Mouse (Mus musculus) embryonic facial prominence, embryonic 12.5 days (tissue): Measurements from ENCODE around the gene Prtg. TPM values are rescaled to one million over a fixed set of nuclear protein-coding genes. Genes with fewer than 3 reads are reported as not detected.

Source experiments
- ATAC-seq: fragments of 200-750 bp; cut with Nextera tagmentation; 2 replicates; pipeline ENCODE4 v1.8.0; 2017; ENCODE audit not compliant: insufficient number of reproducible peaks, insufficient read depth, low FRiP score, low TSS enrichment
- H3K27ac ChIP-seq: fragments of 300-500 bp; sonication (generic); 2 replicates; pipeline ENCODE4 v1.5.1; 2016; ENCODE audit warnings: mild to moderate bottlenecking
- H3K27me3 ChIP-seq: fragments of 300-500 bp; sonication (generic); 2 replicates; pipeline ENCODE4 v1.6.1; 2016; ENCODE audit warnings: mild to moderate bottlenecking, moderate library complexity
- H3K36me3 ChIP-seq: fragments of 300-500 bp; sonication (generic); 2 replicates; pipeline ENCODE4 v1.6.1; 2016; ENCODE audit warnings: mild to moderate bottlenecking
- H3K4me1 ChIP-seq: fragments of 300-500 bp; sonication (generic); 2 replicates; pipeline ENCODE4 v1.6.1; 2016
- H3K4me2 ChIP-seq: fragments of 300-500 bp; sonication (generic); replicated peaks from 2 replicates; pipeline ENCODE4 v1.6.1; 2016; ENCODE audit warnings: mild to moderate bottlenecking, moderate library complexity
- H3K4me3 ChIP-seq: fragments of 300-500 bp; sonication (generic); 2 replicates; pipeline ENCODE4 v1.5.1; 2016; ENCODE audit warnings: mild to moderate bottlenecking
- H3K9ac ChIP-seq: fragments of 300-500 bp; sonication (generic); 2 replicates; pipeline ENCODE4 v1.6.1; 2016; ENCODE audit warnings: mild to moderate bottlenecking, moderate library complexity
- H3K9me3 ChIP-seq: fragments of 300-500 bp; sonication (generic); 2 replicates; pipeline ENCODE4 v1.6.1; 2016; ENCODE audit warnings: mild to moderate bottlenecking, moderate library complexity
- WGBS: fragments of 180-500 bp; shearing (Covaris S2); methylation state at CpG from one replicate; pipeline ENCODE4 v1.1.7; 2016; 5-methylcytosine and 5-hydroxymethylcytosine counted together
- polyA plus RNA-seq: library from polyadenylated mRNA; unstranded; fragments of >200 nt; fragmentation: Nextera tagmentation; extraction: Ambion mirVana; gene quantifications from 2 replicates; pipeline ENCODE4 v1.2.1, GENCODE M21; 2016

The Prtg gene
- polyA plus RNA-seq, 1 experiment from 2014 or later: 2.1 TPM

- no peaks in the 10 kb centered on the region for H3K9me3 ChIP-seq
- no peaks in the 10 kb centered on the region for H3K27me3 ChIP-seq
- no peak overlapping the region for H3K27ac ChIP-seq
- no peak overlapping the region for H3K4me3 ChIP-seq
- H3K4me1 ChIP-seq: peaks cover 27% of the 10 kb centered on the region
- H3K9ac ChIP-seq: no peak overlapping the region
- WGBS: 89% methylated on average over 15 of the region's 15 CpGs
- no peaks in the 10 kb centered on the region for H3K36me3 ChIP-seq
- no peak overlapping the region for H3K4me2 ChIP-seq
- no peak for ATAC-seq
These were observed 32.8 kb downstream of the Prtg start for GRCm38 (mm10) chr9:72839346-72839990.

GRCm38 (mm10) chr9:72844496-72844895, 37.8 kb downstream of the Prtg start:
- Histone ChIP-seq H3K27me3 (no peaks in the 10 kb centered on the region), H3K27ac (no peak overlapping the region), H3K4me2 (no peak overlapping the region), H3K36me3 (peaks cover 9% of the 10 kb centered on the region), H3K4me1 (no peaks in the 10 kb centered on the region), H3K4me3 (no peak overlapping the region), H3K9me3 (no peaks in the 10 kb centered on the region), H3K9ac (no peak overlapping the region)
- ATAC-seq: no peak
- WGBS: 84% methylated on average over 5 of the region's 5 CpGs

- Histone ChIP-seq H3K4me2 (no peak overlapping the region), H3K27ac (no peak overlapping the region), H3K9me3 (no peaks in the 10 kb centered on the region), H3K36me3 (peaks cover 9% of the 10 kb centered on the region), H3K9ac (no peak overlapping the region), H3K4me1 (no peaks in the 10 kb centered on the region), H3K27me3 (no peaks in the 10 kb centered on the region), H3K4me3 (no peak overlapping the region)
- ATAC-seq: no peak
- 80% methylated on average over 4 of the region's 4 CpGs for WGBS
These were observed 39.5 kb downstream of the Prtg start for GRCm38 (mm10) chr9:72846160-72846559.

GRCm38 (mm10) chr9:72851541-72851940, 44.9 kb downstream of the Prtg start:
- H3K27me3 ChIP-seq: no peaks in the 10 kb centered on the region
- WGBS: 92% methylated on average over 10 of the region's 10 CpGs
- H3K4me2 ChIP-seq: no peak overlapping the region
- H3K4me1 ChIP-seq: no peaks in the 10 kb centered on the region
- H3K9ac ChIP-seq: no peak overlapping the region
- H3K9me3 ChIP-seq: no peaks in the 10 kb centered on the region
- H3K36me3 ChIP-seq: peaks cover 9% of the 10 kb centered on the region
- no peak overlapping the region for H3K27ac ChIP-seq
- no peak overlapping the region for H3K4me3 ChIP-seq
- no peak for ATAC-seq

GRCm38 (mm10) chr9:72851979-72852378, 45.3 kb downstream of the Prtg start:
- Histone ChIP-seq H3K27ac (no peak overlapping the region), H3K27me3 (no peaks in the 10 kb centered on the region), H3K36me3 (peaks cover 9% of the 10 kb centered on the region), H3K4me2 (no peak overlapping the region), H3K9me3 (no peaks in the 10 kb centered on the region), H3K4me3 (no peak overlapping the region), H3K9ac (no peak overlapping the region), H3K4me1 (no peaks in the 10 kb centered on the region)
- ATAC-seq: no peak
- WGBS: 88% methylated on average over 5 of the region's 5 CpGs

- no peak overlapping the region for H3K27ac ChIP-seq
- H3K4me3 ChIP-seq: no peak overlapping the region
- ATAC-seq: no peak
- H3K9ac ChIP-seq: no peak overlapping the region
- H3K36me3 ChIP-seq: peaks cover 10% of the 10 kb centered on the region
- WGBS: 60% methylated on average over 13 of the region's 13 CpGs
- no peak overlapping the region for H3K4me2 ChIP-seq
- no peaks in the 10 kb centered on the region for H3K27me3 ChIP-seq
- no peaks in the 10 kb centered on the region for H3K4me1 ChIP-seq
- no peaks in the 10 kb centered on the region for H3K9me3 ChIP-seq
These were observed 47.1 kb downstream of the Prtg start for GRCm38 (mm10) chr9:72853681-72854190.

GRCm38 (mm10) chr9:72856721-72857120, 50.0 kb downstream of the Prtg start:
- Histone ChIP-seq H3K4me1 (no peaks in the 10 kb centered on the region), H3K36me3 (peaks cover 6% of the 10 kb centered on the region), H3K9me3 (no peaks in the 10 kb centered on the region), H3K9ac (no peak overlapping the region), H3K27ac (no peak overlapping the region), H3K4me2 (no peak overlapping the region), H3K4me3 (no peak overlapping the region), H3K27me3 (no peaks in the 10 kb centered on the region)
- 85% methylated on average over 24 of the region's 24 CpGs for WGBS
- ATAC-seq: no peak

- no peak for ATAC-seq
- Histone ChIP-seq H3K9ac (no peak overlapping the region), H3K36me3 (peaks cover 6% of the 10 kb centered on the region), H3K4me2 (no peak overlapping the region), H3K4me3 (no peak overlapping the region), H3K9me3 (no peaks in the 10 kb centered on the region), H3K4me1 (0 out of 2 replicates have a peak, but pooled peaks cover 3% of the 10 kb centered on the region), H3K27ac (no peak overlapping the region), H3K27me3 (no peaks in the 10 kb centered on the region)
- 76% methylated on average over 5 of the region's 5 CpGs for WGBS
These were observed 54.1 kb downstream of the Prtg start for GRCm38 (mm10) chr9:72860764-72861163.

- ATAC-seq: no peak
- no peak overlapping the region for H3K4me2 ChIP-seq
- no peak overlapping the region for H3K9ac ChIP-seq
- H3K4me1 ChIP-seq: 0 out of 2 replicates have a peak, but pooled peaks cover 3% of the 10 kb centered on the region
- H3K27me3 ChIP-seq: no peaks in the 10 kb centered on the region
- no peaks in the 10 kb centered on the region for H3K9me3 ChIP-seq
- WGBS: 85% methylated on average over 10 of the region's 10 CpGs
- no peak overlapping the region for H3K27ac ChIP-seq
- peaks cover 6% of the 10 kb centered on the region for H3K36me3 ChIP-seq
- no peak overlapping the region for H3K4me3 ChIP-seq
These were observed 54.6 kb downstream of the Prtg start for GRCm38 (mm10) chr9:72861235-72861634.

- H3K27ac ChIP-seq: peak overlapping the region; percentile 11; the same call in 1 of the 2 replicates
- no peak overlapping the region for H3K4me3 ChIP-seq
- H3K9me3 ChIP-seq: no peaks in the 10 kb centered on the region
- no peaks in the 10 kb centered on the region for H3K27me3 ChIP-seq
- H3K4me2 ChIP-seq: no peak overlapping the region
- H3K9ac ChIP-seq: no peak overlapping the region
- peaks cover 6% of the 10 kb centered on the region for H3K36me3 ChIP-seq
- ATAC-seq: peak; percentile 56; the same call in 1 of the 2 replicates
- 0 out of 2 replicates have a peak, but pooled peaks cover 3% of the 10 kb centered on the region for H3K4me1 ChIP-seq
- WGBS: 83% methylated on average over 11 of the region's 11 CpGs
These were observed 55.5 kb downstream of the Prtg start for GRCm38 (mm10) chr9:72862186-72862585.

GRCm38 (mm10) chr9:72862955-72863354, 56.3 kb downstream of the Prtg start:
- no peak overlapping the region for H3K4me3 ChIP-seq
- H3K36me3 ChIP-seq: peaks cover 6% of the 10 kb centered on the region
- no peaks in the 10 kb centered on the region for H3K27me3 ChIP-seq
- no peak overlapping the region for H3K4me2 ChIP-seq
- ATAC-seq: no peak
- 87% methylated on average over 4 of the region's 4 CpGs for WGBS
- no peaks in the 10 kb centered on the region for H3K9me3 ChIP-seq
- no peak overlapping the region for H3K9ac ChIP-seq
- no peak overlapping the region for H3K27ac ChIP-seq
- 0 out of 2 replicates have a peak, but pooled peaks cover 3% of the 10 kb centered on the region for H3K4me1 ChIP-seq

- WGBS: 19% methylated on average over 5 of the region's 5 CpGs
- no peak overlapping the region for H3K4me3 ChIP-seq
- no peak overlapping the region for H3K9ac ChIP-seq
- H3K36me3 ChIP-seq: peaks cover 3% of the 10 kb centered on the region
- H3K4me2 ChIP-seq: no peak overlapping the region
- H3K4me1 ChIP-seq: 0 out of 2 replicates have a peak, but pooled peaks cover 3% of the 10 kb centered on the region
- no peaks in the 10 kb centered on the region for H3K9me3 ChIP-seq
- H3K27ac ChIP-seq: no peak overlapping the region
- H3K27me3 ChIP-seq: no peaks in the 10 kb centered on the region
- ATAC-seq: no peak
These were observed 57.1 kb downstream of the Prtg start for GRCm38 (mm10) chr9:72863773-72864172.
